Mouse (Mus musculus) spleen, adult 2 months (tissue): ENCODE measurements around the gene Pmf1. TPM values are rescaled to one million over a fixed set of nuclear protein-coding genes. Genes with fewer than 3 reads are reported as not detected.
"Not testable (repeated sequence)": the region's sequence is repeated elsewhere in the genome, so short reads cannot be mapped to it uniquely, and the experiment has no call there.

Experiments used
- DNase-seq, 2 experiments: peaks; one replicate each; pipeline versions ENCODE4 v3.0.0 to v3.0.0-alpha.2; 2012 to 2021; ENCODE audit warnings: low spot score in 2 of 2, low read depth in 1 of 2
- H3K27ac ChIP-seq: fragments of 200-500 bp; 2 replicates; pipeline ENCODE4 v1.5.1; 2012; ENCODE audit warnings: low read length, inconsistent platforms; ENCODE audit not compliant: insufficient read depth
- H3K27me3 ChIP-seq: fragments of 200-500 bp; 2 replicates; pipeline ENCODE4 v1.6.1; 2012; ENCODE audit warnings: mild to moderate bottlenecking, moderate library complexity, low read length, inconsistent platforms; ENCODE audit not compliant: control insufficient read depth, insufficient read depth
- H3K36me3 ChIP-seq: fragments of 200-500 bp; 2 replicates; pipeline ENCODE4 v1.6.1; 2012; ENCODE audit warnings: mild to moderate bottlenecking, low read length, inconsistent platforms; ENCODE audit not compliant: control insufficient read depth, insufficient read depth
- H3K4me1 ChIP-seq: fragments of 200-500 bp; 2 replicates; pipeline ENCODE4 v1.6.1; 2011; ENCODE audit warnings: inconsistent platforms; ENCODE audit not compliant: control insufficient read depth, insufficient read depth, insufficient read length
- H3K4me3 ChIP-seq: fragments of 200-500 bp; 2 replicates; pipeline ENCODE4 v1.5.1; 2011; ENCODE audit warnings: mild to moderate bottlenecking, inconsistent platforms; ENCODE audit not compliant: insufficient read depth, insufficient read length; ENCODE audit errors: extremely low read depth
- CTCF ChIP-seq: fragments of 200-500 bp; IDR thresholded peaks from 2 replicates; pipeline ENCODE4 v1.5.1; 2011; ENCODE audit warnings: mild to moderate bottlenecking, inconsistent platforms; ENCODE audit not compliant: insufficient read depth, insufficient read length, insufficient replicate concordance; ENCODE audit errors: extremely low read depth
- POLR2A ChIP-seq: fragments of 200-500 bp; IDR thresholded peaks from 2 replicates; pipeline ENCODE4 v1.6.1; 2011; ENCODE audit warnings: low read depth, low read length, inconsistent platforms
- WGBS: fragments of 180-500 bp; shearing (Covaris S2); methylation state at CpG from one replicate; pipeline ENCODE4 v1.1.7; 2018; 5-methylcytosine and 5-hydroxymethylcytosine counted together
- polyA plus RNA-seq: library from polyadenylated mRNA; depleted of rRNA; stranded (reverse); fragments of >200 nt; gene quantifications from 2 replicates; pipeline ENCODE4 v1.2.3, GENCODE M21; 2012

The Pmf1 gene
- polyA plus RNA-seq, 1 experiment, result 67.6 TPM

GRCm38 (mm10) chr3:88440500-88441381 lies 30.6 kb upstream of the Pmf1 start:
- Histone ChIP-seq H3K27me3 (no peaks in the 10 kb centered on the region), H3K36me3 (no peaks in the 10 kb centered on the region), H3K4me3 (peak overlapping the region; percentile 54), H3K4me1 (peaks cover 3% of the 10 kb centered on the region; the same call in 1 of the 2 replicates), H3K27ac (no peak overlapping the region)
- 13% methylated on average over 27 of the region's 27 CpGs for WGBS
- no peak for TF ChIP-seq POLR2A
- peak; percentile 43; the same call in 1 of the 2 replicates for TF ChIP-seq CTCF
- DNase-seq, result peak; percentile 45 to 51

GRCm38 (mm10) chr3:88439582-88439981 lies 29.5 kb upstream of the Pmf1 start:
- DNase-seq, result no peak
- 87% methylated on average over 4 of the region's 4 CpGs for WGBS
- Histone ChIP-seq H3K36me3 (no peaks in the 10 kb centered on the region), H3K27ac (no peak overlapping the region), H3K27me3 (no peaks in the 10 kb centered on the region), H3K4me3 (no peak overlapping the region), H3K4me1 (peaks cover 3% of the 10 kb centered on the region; the same call in 1 of the 2 replicates)
- TF ChIP-seq POLR2A (no peak), CTCF (no peak)

GRCm38 (mm10) chr3:88437454-88437853 lies 27.3 kb upstream of the Pmf1 start:
- Histone ChIP-seq H3K27me3 (no peaks in the 10 kb centered on the region), H3K36me3 (no peaks in the 10 kb centered on the region), H3K4me3 (no peak overlapping the region), H3K4me1 (peaks cover 3% of the 10 kb centered on the region; the same call in 1 of the 2 replicates), H3K27ac (no peak overlapping the region)
- DNase-seq, result no peak
- TF ChIP-seq CTCF (no peak), POLR2A (no peak)
- 87% methylated on average over 10 of the region's 10 CpGs for WGBS

GRCm38 (mm10) chr3:88436395-88437201 lies 26.5 kb upstream of the Pmf1 start:
- no peak overlapping the region for H3K27ac ChIP-seq
- no peaks in the 10 kb centered on the region for H3K36me3 ChIP-seq
- H3K27me3 ChIP-seq, result no peaks in the 10 kb centered on the region
- TF ChIP-seq POLR2A (no peak), CTCF (peak; percentile 42; the same call in 1 of the 2 replicates)
- peak in 1 of 2 experiments; percentile 24 for DNase-seq
- 42% methylated on average over 29 of the region's 29 CpGs for WGBS
- H3K4me1 ChIP-seq, result peaks cover 3% of the 10 kb centered on the region; the same call in 1 of the 2 replicates
- peak overlapping the region; percentile 12; the same call in 1 of the 2 replicates for H3K4me3 ChIP-seq

GRCm38 (mm10) chr3:88435515-88435914 lies 25.4 kb upstream of the Pmf1 start:
- TF ChIP-seq POLR2A (no peak), CTCF (no peak)

GRCm38 (mm10) chr3:88428639-88429038 lies 18.5 kb upstream of the Pmf1 start:
- H3K4me1 ChIP-seq, DNase-seq, H3K27me3 ChIP-seq, H3K27ac ChIP-seq, H3K4me3 ChIP-seq, H3K36me3 ChIP-seq: not testable (repeated sequence)
- WGBS, result 84% methylated on average over 8 of the region's 8 CpGs

More at GRCm38 (mm10) chr3:88435515-88435914, 25.4 kb upstream of the Pmf1 start:
- H3K27me3 ChIP-seq, result no peaks in the 10 kb centered on the region
- DNase-seq, result no peak
- 76% methylated on average over 10 of the region's 10 CpGs for WGBS
- no peak overlapping the region for H3K27ac ChIP-seq
- H3K36me3 ChIP-seq, result no peaks in the 10 kb centered on the region
- no peak overlapping the region for H3K4me3 ChIP-seq
- 0 out of 2 replicates have a peak, but pooled peaks cover under 1% of the 10 kb centered on the region for H3K4me1 ChIP-seq
